Mouse (Mus musculus) urinary bladder, postnatal 14 days (tissue): Measurements from ENCODE around the gene Sox13.
"Not testable (repeated sequence)": the region's sequence is repeated elsewhere in the genome, so short reads cannot be mapped to it uniquely, and the experiment has no call there.

Experiments
- DNase-seq: peaks from one replicate; pipeline ENCODE4 v3.0.0; 2021; ENCODE audit warnings: low spot score

Gene Sox13

DNA sequence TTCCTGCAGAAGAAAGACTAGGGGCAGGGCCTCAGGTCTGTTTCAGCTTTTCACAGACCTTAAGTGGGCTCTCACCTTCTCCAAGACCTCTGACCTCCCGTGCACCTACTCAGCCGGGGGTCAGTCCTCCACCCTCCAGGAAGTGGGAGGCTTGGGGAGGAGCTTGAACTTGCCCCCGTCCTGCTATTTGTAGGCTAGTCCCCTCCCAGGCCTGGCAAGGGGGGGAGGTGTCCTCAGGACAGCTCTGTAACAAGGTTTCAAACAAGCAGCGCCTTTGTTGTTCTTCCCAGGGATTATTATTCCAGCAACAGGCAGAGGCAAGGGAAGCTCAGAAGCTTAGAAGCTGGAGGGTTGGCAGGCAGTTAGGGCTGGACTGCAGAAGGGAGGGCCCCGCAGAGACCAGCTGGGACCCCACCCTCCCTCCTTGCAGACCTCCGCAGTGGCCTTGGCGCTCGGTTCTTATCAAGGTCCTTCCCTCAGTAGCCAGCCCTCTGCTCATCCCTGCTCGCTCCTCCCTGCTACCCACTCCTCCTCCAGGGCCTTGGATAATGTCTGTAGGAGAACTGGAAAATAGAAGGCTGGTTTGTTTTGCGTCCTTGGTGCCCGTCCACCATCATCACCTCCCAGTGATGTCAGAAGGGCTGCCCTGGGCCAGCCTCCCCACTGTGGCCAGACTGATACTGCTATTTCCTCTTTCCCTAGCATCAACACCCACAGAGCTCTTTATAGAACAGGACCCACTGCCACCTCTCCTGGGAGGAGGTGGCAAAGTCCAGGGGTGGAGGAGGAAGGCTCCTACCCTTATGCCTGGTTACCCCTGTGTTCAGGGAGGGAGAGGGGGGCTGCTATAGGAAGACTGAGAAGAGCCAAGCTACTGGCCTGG, 56.3 kb downstream of the Sox13 start:
- no peak for DNase-seq

DNA sequence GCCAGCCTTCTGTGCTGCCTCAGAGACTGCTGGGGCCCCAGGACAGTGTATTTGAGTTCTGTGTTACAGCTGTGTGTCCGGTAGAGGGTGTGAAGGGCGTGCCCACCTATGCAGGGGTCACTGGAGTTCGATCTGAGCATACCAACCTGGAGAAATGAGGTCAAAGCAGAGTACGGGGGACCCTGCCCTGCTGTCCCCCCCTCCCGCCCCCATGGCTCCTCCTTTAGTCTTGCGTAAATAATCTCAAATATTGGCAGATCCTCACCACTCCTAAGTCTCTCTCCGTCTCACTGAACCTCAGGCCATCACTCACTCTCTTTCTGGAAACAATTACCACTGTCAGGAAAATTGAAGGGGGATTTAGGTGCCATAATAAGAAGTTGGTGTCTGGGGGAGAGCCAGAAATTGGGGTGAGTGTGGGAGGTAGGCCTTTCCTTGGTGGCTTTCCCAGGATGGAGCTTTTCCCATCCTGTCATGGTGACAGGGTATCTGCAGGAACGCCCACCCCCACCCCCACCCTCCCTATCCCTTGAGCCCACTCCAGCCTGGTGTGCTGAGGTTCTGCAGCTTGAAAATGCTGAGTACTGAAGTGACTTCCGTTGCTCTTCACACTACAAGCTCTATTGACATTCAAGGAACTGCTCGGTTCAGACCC, 57.1 kb downstream of the Sox13 start:
- DNase-seq = no peak

DNA sequence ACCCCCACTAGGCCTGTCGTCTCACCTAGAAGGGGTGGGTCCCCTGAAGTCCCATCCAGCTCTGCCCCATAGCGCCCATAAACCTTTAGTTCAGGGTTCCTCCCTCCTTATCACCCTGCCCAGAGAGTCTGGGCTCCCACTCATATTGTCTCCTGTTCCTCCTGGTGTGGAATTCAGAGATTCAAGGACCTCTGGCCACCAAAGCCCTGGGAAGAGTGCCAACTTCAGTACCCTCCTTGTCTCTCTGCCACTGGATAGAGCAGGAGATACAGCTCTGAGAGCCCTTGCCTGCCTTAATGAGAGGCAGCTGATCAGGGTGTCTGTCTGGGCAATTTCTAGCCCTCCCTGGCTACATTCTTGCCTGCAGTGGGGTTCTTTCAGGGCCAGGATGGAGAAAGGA, 59.3 kb downstream of the Sox13 start:
- no peak for DNase-seq

DNA sequence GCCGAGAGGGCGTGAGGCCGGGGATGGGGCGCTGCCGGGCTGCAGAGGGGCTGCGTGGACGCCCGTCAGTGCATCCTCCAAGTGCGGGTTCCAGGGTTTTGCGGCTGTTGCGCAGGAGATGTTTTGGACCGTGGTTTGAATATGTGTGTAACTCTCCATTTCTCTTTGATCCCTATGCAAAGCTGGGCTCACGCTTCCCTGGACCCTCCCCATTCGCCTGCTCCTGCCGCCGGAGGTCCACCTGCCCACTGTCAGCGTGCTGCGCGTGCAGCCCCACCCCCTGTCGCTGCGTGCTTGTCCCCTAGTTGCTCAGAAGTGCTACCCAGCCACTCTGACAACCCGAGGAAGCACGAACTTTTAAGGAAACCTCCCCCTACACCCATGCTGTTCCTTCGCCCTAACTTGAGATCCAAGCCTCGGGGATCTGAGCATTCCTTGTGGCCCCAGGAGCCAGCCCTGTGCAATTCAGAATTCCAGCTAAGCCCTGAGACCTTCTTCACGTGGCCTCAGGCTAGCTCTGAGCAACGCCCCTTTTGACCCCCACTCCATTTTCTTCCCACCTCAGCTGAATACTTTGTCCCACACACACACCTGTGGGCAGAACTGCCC, 60.1 kb downstream of the Sox13 start:
- DNase-seq = no peak

DNA sequence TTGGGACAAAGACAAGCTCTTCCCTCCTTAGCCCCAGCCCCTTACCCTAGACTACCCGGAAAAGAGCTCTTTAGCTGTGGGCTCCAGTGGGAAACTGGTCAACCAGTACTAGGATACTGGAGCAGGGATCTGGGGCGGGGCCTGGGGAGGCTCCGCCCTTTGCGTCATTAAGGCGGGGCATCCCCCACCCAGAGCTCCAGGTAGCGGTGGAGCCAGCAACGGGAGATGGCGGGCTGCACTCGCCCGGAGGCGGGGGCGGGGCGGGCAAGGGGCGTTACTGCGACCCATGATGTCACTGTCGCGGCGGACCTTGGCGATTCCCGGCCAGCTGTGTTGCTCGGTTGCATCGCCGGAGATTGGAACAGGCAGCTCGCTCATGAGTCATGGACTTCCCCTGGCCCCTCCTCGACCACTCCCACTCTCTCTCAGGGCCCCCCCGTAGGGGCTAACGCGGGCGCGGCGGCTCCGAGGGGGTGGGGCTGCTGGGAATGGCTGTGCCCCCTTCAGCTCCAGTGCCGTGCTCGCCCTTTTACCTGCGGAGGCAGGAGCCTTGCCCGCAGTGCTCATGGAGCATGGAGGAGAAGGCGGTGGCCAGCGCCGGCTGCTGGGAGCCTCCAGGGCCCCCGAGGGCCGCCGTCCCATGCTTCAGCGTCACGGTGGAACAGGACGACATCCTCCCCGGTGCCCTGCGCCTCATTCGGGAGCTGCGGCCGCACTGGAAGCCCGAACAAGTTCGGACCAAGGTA, 60.7 kb downstream of the Sox13 start, which contains the start of gene Etnk2:
Gene Etnk2, plus strand, starts transcription at position 297 of the 746 bp plus-strand sequence.
- peak; percentile 82 for DNase-seq

DNA sequence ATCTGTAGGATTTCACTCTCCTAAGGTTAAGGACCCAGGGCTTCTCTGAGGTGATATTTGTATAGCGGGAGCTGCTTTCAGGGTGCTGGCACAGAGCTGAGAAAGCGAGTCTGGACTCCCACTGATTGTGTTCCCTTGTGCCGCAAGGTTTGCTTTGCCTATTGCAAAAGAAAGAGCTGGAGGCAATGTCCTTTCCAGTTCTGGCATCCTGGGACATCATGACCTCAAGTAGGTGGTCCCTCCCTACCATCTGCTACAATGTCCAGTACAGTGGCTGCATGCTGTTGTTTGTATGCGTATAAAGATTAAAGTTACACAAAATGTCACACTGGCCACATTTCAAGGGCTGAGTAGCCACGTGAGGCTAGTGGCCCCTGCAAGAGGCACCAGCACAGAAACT, 62.1 kb downstream of the Sox13 start:
- DNase-seq = no peak

DNA sequence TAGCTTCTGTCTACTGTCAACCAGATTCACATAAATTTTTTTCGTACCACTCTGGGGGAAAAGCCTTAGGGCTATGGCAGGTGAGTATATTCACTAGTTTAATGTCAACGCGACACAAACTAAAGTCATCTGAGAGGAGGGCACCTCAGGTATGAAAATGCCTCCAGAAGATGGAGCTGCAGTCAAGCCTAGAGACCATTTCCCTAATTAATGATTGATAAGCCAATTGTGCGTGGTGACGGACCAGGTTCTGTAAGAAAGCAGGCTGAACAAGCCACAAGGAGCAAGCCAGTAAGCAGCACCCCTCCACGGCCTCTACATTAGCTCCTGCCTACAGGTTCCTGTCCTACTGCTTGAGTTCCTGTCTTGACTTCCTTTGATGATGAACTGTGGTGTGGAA, 63.2 kb downstream of the Sox13 start:
- DNase-seq = no peak

DNA sequence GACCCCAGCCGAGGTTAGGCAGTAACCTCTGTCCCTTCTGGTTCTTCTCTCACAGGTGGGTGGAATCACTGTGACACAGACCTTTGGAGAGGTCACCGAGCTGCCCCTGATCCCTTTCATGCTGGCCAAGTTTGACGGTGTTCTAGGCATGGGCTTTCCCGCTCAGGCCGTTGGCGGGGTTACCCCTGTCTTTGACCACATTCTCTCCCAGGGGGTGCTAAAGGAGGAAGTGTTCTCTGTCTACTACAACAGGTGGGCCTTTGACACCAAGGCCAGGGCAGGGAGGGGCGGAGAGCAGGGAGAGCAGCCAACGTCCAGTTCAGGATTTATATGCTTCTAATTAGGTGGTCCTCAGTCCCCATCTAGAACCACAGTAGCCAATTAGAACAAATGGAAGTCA, 67.8 kb downstream of the Sox13 start:
- no peak for DNase-seq

DNA sequence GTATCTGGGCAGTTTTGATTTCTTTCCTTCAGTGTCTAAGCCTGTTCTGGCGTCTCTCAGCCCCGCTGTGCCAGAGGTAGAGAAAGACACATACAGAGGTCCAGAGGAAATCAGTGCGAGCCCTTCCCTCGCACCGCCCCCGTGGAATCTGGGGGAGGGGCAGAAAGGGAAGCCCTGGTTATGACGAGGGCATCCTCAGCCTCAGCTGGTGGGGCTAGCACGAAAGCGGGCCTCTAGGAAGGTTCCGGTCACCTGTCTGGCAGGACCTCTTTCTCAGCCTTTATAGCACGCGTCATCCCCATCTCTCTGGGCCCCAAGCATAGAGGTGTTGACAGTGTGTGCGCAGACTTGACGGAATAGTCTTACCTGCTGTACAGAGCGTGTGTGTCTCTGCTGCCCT, 68.3 kb downstream of the Sox13 start:
- DNase-seq = no peak

DNA sequence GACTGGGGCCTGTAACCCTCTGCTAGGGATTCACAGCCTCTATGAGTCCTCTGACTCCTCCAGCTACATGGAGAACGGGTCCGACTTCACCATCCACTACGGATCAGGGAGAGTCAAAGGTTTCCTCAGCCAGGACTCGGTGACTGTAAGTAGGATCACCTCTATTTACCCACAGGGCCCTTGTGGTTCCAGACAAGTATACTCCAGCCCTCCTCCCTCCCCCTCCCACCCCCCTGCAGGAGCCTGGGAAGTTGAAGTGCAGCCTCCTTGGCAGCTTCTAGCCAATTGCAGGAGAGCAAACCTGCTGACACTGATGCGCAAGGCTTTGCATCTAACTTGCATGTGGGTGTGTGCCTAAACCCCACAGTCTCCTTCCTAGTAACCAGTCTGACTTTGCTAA, 68.7 kb downstream of the Sox13 start:
- no peak for DNase-seq

DNA sequence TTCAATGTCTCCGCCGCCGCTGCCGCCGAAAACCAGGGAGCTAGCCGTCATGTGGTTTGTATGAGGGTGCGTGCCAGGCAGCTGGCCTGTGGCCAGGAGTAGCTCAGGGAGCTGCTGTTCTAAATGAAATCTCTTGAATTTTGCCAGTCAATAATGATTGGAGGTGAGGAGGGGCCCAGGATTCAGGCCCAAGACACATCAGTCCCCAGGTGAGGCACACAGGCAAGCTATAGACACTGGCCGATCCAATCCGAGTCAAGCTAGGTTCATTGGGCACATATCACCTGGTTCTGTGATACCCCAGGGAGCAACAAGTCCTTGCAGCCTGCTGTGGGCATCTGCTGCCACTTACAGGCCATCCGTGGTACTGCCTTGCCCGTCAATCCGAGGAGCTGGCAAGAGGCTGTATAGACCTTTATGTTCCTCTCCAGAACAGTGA, 70.8 kb downstream of the Sox13 start:
- peak; percentile 74 for DNase-seq

DNA sequence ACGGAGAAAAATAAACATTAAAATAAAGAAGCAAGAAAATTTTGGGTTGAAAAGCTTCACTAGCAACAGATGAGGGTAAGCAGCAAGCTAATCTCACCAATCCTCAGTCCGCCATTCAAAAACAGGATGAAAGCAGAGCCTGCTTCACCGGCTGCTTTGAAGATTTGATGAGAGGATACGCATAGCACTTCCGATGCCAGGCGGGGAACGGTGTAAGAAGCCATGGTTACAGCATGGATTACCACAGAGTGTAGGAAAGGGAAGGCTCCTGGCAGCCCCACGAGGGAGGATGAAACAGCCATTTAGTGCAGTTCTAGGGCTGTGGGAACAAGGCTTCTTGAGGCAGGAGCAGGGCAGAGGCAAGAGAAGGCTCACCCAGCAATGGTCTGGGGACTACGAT, 72.4 kb downstream of the Sox13 start:
- DNase-seq = no peak

DNA sequence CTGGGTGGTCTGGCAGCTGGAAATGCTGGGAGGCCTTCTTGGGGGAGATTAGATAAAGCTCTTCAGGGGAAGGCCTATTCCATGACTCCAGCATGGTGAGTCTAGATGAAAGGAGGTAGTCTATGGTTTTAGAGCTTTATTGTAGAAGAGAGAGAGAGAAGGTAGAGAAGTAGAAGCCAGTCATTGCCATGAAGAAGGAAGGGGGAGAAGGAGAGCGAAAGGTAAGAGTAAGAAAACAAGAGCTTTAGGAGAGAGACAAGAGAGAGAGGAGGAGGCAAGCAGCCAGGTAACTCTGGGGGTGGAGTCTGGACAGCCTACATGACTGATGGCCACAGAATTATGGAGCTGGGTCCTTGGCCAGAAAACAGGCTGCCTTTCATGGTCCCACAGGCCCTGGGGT, 74.0 kb downstream of the Sox13 start, which contains the start of gene Ren1:
Gene Ren1, plus strand, starts transcription at position 301 of the 400 bp plus-strand sequence.
- no peak for DNase-seq

DNA sequence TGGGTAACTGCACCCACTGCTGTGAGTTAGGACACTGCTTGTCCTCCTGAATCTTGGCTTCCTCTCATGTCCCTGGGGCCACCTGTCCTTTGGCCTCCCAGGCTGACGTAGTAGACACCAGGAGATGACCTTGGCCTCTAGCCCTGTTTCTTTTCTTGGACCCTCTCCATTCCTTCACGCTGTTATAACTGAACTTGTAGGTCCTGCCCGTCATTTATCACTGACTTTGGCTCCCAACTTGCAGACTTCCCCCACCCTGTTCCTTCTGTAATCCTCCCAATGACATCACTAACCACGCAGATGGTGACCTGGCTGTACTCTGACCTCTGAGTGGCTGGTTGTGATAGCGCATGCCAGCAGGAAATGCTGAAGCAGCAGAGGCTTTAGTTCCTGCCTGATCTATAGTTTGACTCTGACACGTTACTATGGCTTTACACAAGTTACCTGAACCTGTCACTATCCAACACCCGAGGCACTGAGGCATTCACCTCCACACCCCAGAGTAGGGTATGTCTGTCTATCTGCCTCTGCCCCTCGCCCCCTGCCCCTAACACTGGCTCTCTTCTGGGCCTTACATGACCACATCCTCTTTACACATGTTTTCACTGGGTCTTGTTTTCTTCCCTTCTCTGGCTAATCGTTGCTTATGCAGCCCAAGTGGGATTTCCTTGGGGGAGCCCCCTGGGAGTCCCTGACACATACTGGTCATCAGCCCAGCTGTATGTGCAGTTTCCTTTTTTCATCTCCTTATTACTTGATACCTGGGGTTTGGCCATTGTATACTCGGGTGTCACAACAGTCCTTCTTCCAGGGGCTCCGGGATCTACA, 76.3 kb downstream of the Sox13 start:
- no peak for DNase-seq

DNA sequence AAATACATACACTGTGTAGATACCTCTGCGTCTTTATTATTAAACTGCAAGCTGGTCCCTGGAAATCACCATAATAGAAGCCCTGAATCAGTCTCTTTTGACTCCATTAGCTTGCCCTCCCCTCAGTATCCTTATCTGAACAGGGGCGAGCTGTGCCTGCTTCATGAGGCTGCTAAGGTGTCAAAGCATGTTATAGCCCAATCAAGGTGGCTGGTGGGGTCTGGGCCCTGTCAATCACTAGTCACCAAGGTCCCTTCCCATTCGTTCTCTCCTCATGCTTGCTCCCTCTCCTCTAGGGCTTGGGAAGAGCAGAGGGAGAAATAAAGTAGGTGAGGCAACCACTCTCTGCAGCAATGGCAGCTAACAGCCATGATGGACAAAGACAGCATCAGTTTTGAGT, 77.0 kb downstream of the Sox13 start:
- DNase-seq = no peak

DNA sequence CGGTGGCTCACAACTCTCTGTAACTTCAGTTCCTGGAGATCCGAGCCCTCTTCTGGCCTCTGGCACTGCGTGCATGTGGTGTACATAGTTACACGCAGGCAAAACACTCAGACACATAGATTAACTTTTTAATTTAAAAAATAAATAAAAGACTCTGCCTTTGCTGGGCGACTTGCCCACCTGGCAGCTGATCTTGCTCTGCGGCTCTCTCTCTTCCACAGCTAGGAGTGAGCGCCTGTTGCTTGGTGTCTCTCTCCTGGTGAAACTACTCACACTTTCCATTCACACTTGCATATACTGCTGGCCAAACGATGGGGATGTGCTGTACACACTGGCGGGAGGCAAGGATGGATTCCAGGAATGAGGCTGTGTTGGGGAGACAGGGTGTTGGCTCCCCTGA, 77.6 kb downstream of the Sox13 start:
- no peak for DNase-seq

DNA sequence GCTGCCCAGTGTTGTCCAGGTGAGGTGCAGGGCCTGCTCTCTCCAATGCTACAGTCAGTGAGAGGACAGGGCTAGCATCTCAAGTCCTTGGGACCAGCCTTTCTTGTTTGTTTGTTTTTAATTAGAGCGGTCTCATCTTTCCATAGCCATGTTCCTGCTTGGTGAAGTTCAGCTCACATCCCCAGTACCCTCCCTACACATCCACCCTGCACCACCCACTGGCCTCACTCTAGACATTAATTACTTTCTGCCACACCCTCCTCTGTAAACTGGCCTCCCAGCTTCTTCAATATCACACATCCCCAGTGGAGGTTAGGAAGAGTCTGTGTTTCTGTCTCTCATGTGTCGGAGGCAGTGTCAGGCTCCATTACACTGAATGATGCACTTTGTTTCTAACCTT, 79.8 kb downstream of the Sox13 start:
- DNase-seq = no peak

DNA sequence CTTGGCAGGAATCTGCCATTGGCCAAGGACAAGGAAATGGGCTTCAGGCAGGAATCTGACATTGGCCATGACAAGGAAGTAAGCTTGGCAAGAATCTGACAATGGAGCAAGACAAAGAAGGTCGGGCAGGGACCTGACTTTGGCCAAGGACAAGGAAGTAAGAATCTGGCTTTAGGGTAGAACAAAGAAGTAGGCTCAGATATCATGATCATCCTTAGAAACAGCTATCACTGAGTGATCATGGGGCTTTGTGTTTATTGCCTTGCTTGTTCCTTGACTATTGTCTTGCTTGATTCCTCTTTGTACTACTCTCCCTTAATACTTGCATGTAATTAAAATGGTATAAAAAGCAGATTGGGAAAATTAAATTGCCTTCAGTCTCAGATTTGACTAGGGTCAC, 83.8 kb downstream of the Sox13 start:
- DNase-seq = not testable (repeated sequence)

DNA sequence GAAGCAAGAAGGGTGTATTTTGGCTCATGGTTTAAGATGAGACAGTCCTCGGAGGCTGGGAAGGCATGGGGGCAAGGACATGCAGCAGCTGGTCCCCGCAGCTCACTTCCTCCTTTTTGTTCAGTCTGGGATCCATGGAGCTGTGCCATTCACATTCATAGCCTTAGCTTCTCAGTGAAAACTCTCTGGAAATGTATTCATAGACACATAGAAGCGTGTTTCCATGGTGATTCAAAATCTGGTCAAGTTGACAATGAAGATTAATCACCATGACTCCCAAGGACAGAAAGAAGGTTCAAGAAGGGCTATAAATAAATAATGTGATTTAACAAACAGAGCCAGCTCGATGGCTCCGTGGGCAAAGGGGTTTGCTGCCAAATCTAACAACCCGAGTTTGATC, 90.2 kb downstream of the Sox13 start:
- DNase-seq = no peak

DNA sequence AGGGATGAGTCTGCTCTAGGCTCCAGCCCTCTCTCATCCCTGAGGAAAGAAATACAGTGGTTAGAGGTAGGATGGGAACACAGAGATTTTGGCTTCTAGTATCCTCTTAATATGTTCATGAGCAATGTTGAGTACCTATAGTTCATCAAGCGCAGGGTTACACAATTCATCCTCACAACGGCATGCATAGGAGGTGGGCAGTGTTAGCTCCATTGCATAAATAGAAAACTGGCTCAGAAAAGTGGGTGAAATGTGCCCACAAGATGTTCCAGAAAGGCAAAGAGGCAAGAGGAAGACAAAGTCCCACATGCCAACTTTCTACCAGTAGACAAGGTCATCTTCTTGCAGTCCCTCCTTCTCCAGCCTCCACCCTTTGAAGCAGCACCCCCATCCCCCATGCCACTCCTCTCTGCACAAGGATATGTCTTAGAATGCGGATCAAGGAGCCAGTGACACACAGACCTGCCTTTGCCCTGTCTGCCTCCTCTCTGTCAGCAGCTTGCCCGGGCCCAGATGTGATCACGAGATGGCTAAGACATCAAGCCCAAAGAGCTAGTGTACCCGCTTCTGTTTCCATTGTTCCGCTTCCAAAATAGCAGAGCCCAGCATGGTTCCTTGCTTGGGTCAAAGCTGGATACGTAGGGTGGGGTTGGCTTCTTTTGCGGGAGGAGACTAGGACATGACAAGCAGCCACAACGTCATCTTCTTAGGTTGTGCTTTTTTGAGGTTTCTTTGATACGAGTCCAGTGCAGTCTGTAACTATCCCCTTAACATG, 91.3 kb downstream of the Sox13 start:
- DNase-seq = no peak
